Mouse (Mus musculus) stomach, embryonic 15.5 days (tissue): ENCODE measurements around the gene Svs4. TPM values are rescaled to one million over a fixed set of nuclear protein-coding genes. Genes with fewer than 3 reads are reported as not detected.

ENCODE experiments used
- polyA plus RNA-seq: library from polyadenylated mRNA; unstranded; fragments of >200 nt; fragmentation: Nextera tagmentation; extraction: Ambion mirVana; gene quantifications from 2 replicates; pipeline ENCODE4 v1.2.1, GENCODE M21; 2015

The Svs4 gene
- polyA plus RNA-seq, 1 experiment from 2014 or later = not detected

Other genes with a start within 250 kb of the Svs4 start
- 16.4 and 17.9 TPM in 2 replicates for gene Stk4, start 208.1 kb downstream of the Svs4 start, polyA plus RNA-seq
- 50.4 and 53.4 TPM in 2 replicates for gene Tomm34, start 207.3 kb downstream of the Svs4 start, polyA plus RNA-seq
- gene Kcns1, start 107.3 kb downstream of the Svs4 start, polyA plus RNA-seq = 0.14 and 0.28 TPM in 2 replicates
- 0.70 and 2.6 TPM in 2 replicates for gene Wfdc5, start 95.7 kb downstream of the Svs4 start, polyA plus RNA-seq
- not detected in 2 replicates for gene Wfdc12, start 87.9 kb downstream of the Svs4 start, polyA plus RNA-seq
- gene Wfdc15a, start 78.3 kb downstream of the Svs4 start, polyA plus RNA-seq = not detected in 2 replicates
- 50.4 and 55.9 TPM in 2 replicates for gene Wfdc15b, start 56.8 kb downstream of the Svs4 start, polyA plus RNA-seq
- gene Svs2, start 40.0 kb downstream of the Svs4 start, polyA plus RNA-seq = not detected in 2 replicates
- not detected in 2 replicates for gene Svs3b, start 21.8 kb downstream of the Svs4 start, polyA plus RNA-seq
- not detected in 2 replicates for gene Svs3a, start 10.8 kb upstream of the Svs4 start, polyA plus RNA-seq
- gene Svs6, start 38.3 kb upstream of the Svs4 start, polyA plus RNA-seq = not detected in 2 replicates
- not detected in 2 replicates for gene Svs5, start 54.3 kb upstream of the Svs4 start, polyA plus RNA-seq
- 5.2 and 12.0 TPM in 2 replicates for gene Slpi, start 110.6 kb upstream of the Svs4 start, polyA plus RNA-seq
- 49.2 and 72.3 TPM in 2 replicates for gene Rbpjl, start 124.7 kb upstream of the Svs4 start, polyA plus RNA-seq
- gene Matn4, start 126.7 kb upstream of the Svs4 start, polyA plus RNA-seq = 12.4 and 14.7 TPM in 2 replicates
- gene Sdc4, start 165.4 kb upstream of the Svs4 start, polyA plus RNA-seq = 132 and 135 TPM in 2 replicates
- 60.6 and 61.8 TPM in 2 replicates for gene Sys1, start 178.5 kb upstream of the Svs4 start, polyA plus RNA-seq
- gene Gm20458, start 182.5 kb upstream of the Svs4 start, polyA plus RNA-seq = 17.9 and 18.1 TPM in 2 replicates
- gene Trp53tg5, start 195.3 kb upstream of the Svs4 start, polyA plus RNA-seq = 0.14 TPM in 1 of 2 replicates, not detected in the other
- 6.5 and 10.4 TPM in 2 replicates for gene Dbndd2, start 207.6 kb upstream of the Svs4 start, polyA plus RNA-seq
- 67.0 and 67.5 TPM in 2 replicates for gene Pigt, start 219.1 kb upstream of the Svs4 start, polyA plus RNA-seq